Mouse (Mus musculus) midbrain, embryonic 16.5 days (tissue): ENCODE measurements at regions not wholly inside any gene's neighbourhood (a gene's known extent, or its start where the extent isn't known, plus 50 kb on each side); places are given as distances from the start of the nearest gene placed in this dataset.

Source experiments
- ATAC-seq: fragments of 200-750 bp; cut with Nextera tagmentation; 2 replicates; pipeline ENCODE4 v1.8.0; 2017; ENCODE audit warnings: moderate TSS enrichment
- H3K27ac ChIP-seq: fragments of 300-500 bp; sonication (generic); 2 replicates; pipeline ENCODE4 v1.5.1; 2014; ENCODE audit warnings: mild to moderate bottlenecking, low read length, mixed read lengths
- H3K27me3 ChIP-seq: fragments of 300-500 bp; sonication (generic); 2 replicates; pipeline ENCODE4 v1.6.1; 2014; ENCODE audit warnings: low read depth, low read length, mixed read lengths; ENCODE audit not compliant: control insufficient read depth, insufficient read depth
- H3K36me3 ChIP-seq: fragments of 300-500 bp; sonication (generic); 2 replicates; pipeline ENCODE4 v1.6.1; 2014; ENCODE audit warnings: mild to moderate bottlenecking, low read length, moderate library complexity, mixed read lengths; ENCODE audit not compliant: control insufficient read depth, insufficient read depth
- H3K4me1 ChIP-seq: fragments of 300-500 bp; sonication (generic); 2 replicates; pipeline ENCODE4 v1.6.1; 2014; ENCODE audit warnings: mild to moderate bottlenecking, low read length, mixed read lengths; ENCODE audit not compliant: control insufficient read depth, insufficient read depth
- H3K4me2 ChIP-seq: fragments of 300-500 bp; sonication (generic); 2 replicates; pipeline ENCODE4 v1.6.1; 2014; ENCODE audit warnings: mild to moderate bottlenecking, low read length, mixed read lengths
- H3K4me3 ChIP-seq: fragments of 300-500 bp; sonication (generic); 2 replicates; pipeline ENCODE4 v1.5.1; 2014; ENCODE audit warnings: low read depth, mild to moderate bottlenecking, low read length, moderate library complexity, mixed read lengths
- H3K9ac ChIP-seq: fragments of 300-500 bp; sonication (generic); 2 replicates; pipeline ENCODE4 v1.6.1; 2014; ENCODE audit warnings: low read depth, low read length, mixed read lengths
- H3K9me3 ChIP-seq: fragments of 300-500 bp; sonication (generic); replicated peaks from 2 replicates; pipeline ENCODE4 v1.6.1; 2014; ENCODE audit warnings: mild to moderate bottlenecking, low read length, mixed read lengths; ENCODE audit not compliant: control insufficient read depth, poor library complexity, severe bottlenecking
- WGBS: fragments of 180-500 bp; shearing (Covaris S2); extraction: QIAGEN DNeasy Blood & Tissue Kit; methylation state at CpG from one replicate; pipeline ENCODE4 v1.1.7; 2014; 5-methylcytosine and 5-hydroxymethylcytosine counted together

GRCm38 (mm10) chr1:120667776-120668175, 65.6 kb downstream of the En1 start:
- Histone ChIP-seq H3K36me3 (no peaks in the 10 kb centered on the region), H3K9me3 (no peaks in the 10 kb centered on the region), H3K27me3 (no peaks in the 10 kb centered on the region), H3K9ac (no peak overlapping the region), H3K4me2 (no peak overlapping the region), H3K4me1 (no peaks in the 10 kb centered on the region), H3K27ac (no peak overlapping the region), H3K4me3 (no peak overlapping the region)
- no peak for ATAC-seq
- WGBS, result 84% methylated on average over 1 of the region's 1 CpGs

- no peak overlapping the region for H3K4me2 ChIP-seq
- no peaks in the 10 kb centered on the region for H3K9me3 ChIP-seq
- no peak overlapping the region for H3K27ac ChIP-seq
- no peak for ATAC-seq
- no peak overlapping the region for H3K4me3 ChIP-seq
- 78% methylated on average over 12 of the region's 12 CpGs for WGBS
- H3K9ac ChIP-seq, result no peak overlapping the region
- no peaks in the 10 kb centered on the region for H3K4me1 ChIP-seq
- H3K36me3 ChIP-seq, result no peaks in the 10 kb centered on the region
- no peaks in the 10 kb centered on the region for H3K27me3 ChIP-seq
These were observed 81.5 kb downstream of the En1 start for GRCm38 (mm10) chr1:120683532-120684245.

- 45% methylated on average over 6 of the region's 6 CpGs for WGBS
- Histone ChIP-seq H3K9me3 (no peaks in the 10 kb centered on the region), H3K4me2 (no peak overlapping the region), H3K27ac (no peak overlapping the region), H3K4me3 (no peak overlapping the region), H3K27me3 (no peaks in the 10 kb centered on the region), H3K4me1 (no peaks in the 10 kb centered on the region), H3K9ac (no peak overlapping the region), H3K36me3 (no peaks in the 10 kb centered on the region)
- ATAC-seq, result peak; percentile 76; the same call in 1 of the 2 replicates
These were observed 83.5 kb downstream of the En1 start for GRCm38 (mm10) chr1:120685650-120686244.

- H3K27ac ChIP-seq, result no peak overlapping the region
- H3K36me3 ChIP-seq, result no peaks in the 10 kb centered on the region
- no peaks in the 10 kb centered on the region for H3K4me1 ChIP-seq
- no peak for ATAC-seq
- no peak overlapping the region for H3K9ac ChIP-seq
- H3K27me3 ChIP-seq, result no peaks in the 10 kb centered on the region
- H3K4me3 ChIP-seq, result no peak overlapping the region
- no peak overlapping the region for H3K4me2 ChIP-seq
- 89% methylated on average over 2 of the region's 2 CpGs for WGBS
- no peaks in the 10 kb centered on the region for H3K9me3 ChIP-seq
These were observed 89.4 kb downstream of the En1 start for GRCm38 (mm10) chr1:120691571-120691970.

GRCm38 (mm10) chr1:120698189-120698588, 96.0 kb downstream of the En1 start:
- Histone ChIP-seq H3K9me3 (no peaks in the 10 kb centered on the region), H3K36me3 (no peaks in the 10 kb centered on the region), H3K9ac (no peak overlapping the region), H3K4me3 (no peak overlapping the region), H3K27ac (no peak overlapping the region), H3K27me3 (no peaks in the 10 kb centered on the region), H3K4me2 (no peak overlapping the region), H3K4me1 (no peaks in the 10 kb centered on the region)
- WGBS, result 75% methylated on average over 4 of the region's 4 CpGs
- ATAC-seq, result no peak

GRCm38 (mm10) chr1:120704201-120704600, 102.0 kb downstream of the En1 start:
- Histone ChIP-seq H3K4me3 (no peak overlapping the region), H3K4me1 (no peaks in the 10 kb centered on the region), H3K27ac (no peak overlapping the region), H3K36me3 (no peaks in the 10 kb centered on the region), H3K27me3 (no peaks in the 10 kb centered on the region), H3K4me2 (no peak overlapping the region), H3K9me3 (no peaks in the 10 kb centered on the region), H3K9ac (no peak overlapping the region)
- ATAC-seq, result no peak
- 61% methylated on average over 5 of the region's 5 CpGs for WGBS

GRCm38 (mm10) chr1:120706011-120706410, 103.8 kb downstream of the En1 start:
- WGBS, result 71% methylated on average over 1 of the region's 1 CpGs

GRCm38 (mm10) chr1:120708511-120708910, 106.3 kb downstream of the En1 start:
- no peak for ATAC-seq
- H3K9ac ChIP-seq, result no peak overlapping the region
- WGBS, result 80% methylated on average over 5 of the region's 5 CpGs
- H3K9me3 ChIP-seq, result no peaks in the 10 kb centered on the region
- no peak overlapping the region for H3K27ac ChIP-seq
- H3K36me3 ChIP-seq, result no peaks in the 10 kb centered on the region
- H3K27me3 ChIP-seq, result no peaks in the 10 kb centered on the region
- no peak overlapping the region for H3K4me2 ChIP-seq
- no peaks in the 10 kb centered on the region for H3K4me1 ChIP-seq
- no peak overlapping the region for H3K4me3 ChIP-seq

More at GRCm38 (mm10) chr1:120706011-120706410, 103.8 kb downstream of the En1 start:
- Histone ChIP-seq H3K27me3 (no peaks in the 10 kb centered on the region), H3K9ac (no peak overlapping the region), H3K4me1 (no peaks in the 10 kb centered on the region), H3K9me3 (no peaks in the 10 kb centered on the region), H3K4me2 (no peak overlapping the region), H3K27ac (no peak overlapping the region), H3K4me3 (no peak overlapping the region), H3K36me3 (no peaks in the 10 kb centered on the region)
- ATAC-seq, result no peak

GRCm38 (mm10) chr1:120715105-120715877, 113.1 kb downstream of the En1 start:
- 80% methylated on average over 9 of the region's 9 CpGs for WGBS
- ATAC-seq, result no peak

More at GRCm38 (mm10) chr1:120715105-120715877, 113.1 kb downstream of the En1 start:
- Histone ChIP-seq H3K9me3 (no peaks in the 10 kb centered on the region), H3K27ac (no peak overlapping the region), H3K27me3 (no peaks in the 10 kb centered on the region), H3K4me1 (no peaks in the 10 kb centered on the region), H3K9ac (no peak overlapping the region), H3K4me3 (no peak overlapping the region), H3K36me3 (no peaks in the 10 kb centered on the region), H3K4me2 (no peak overlapping the region)
